Mouse (Mus musculus): ENCODE measurements at regions not wholly inside any gene's neighbourhood (a gene's known extent, or its start where the extent isn't known, plus 50 kb on each side); places are given as distances from the start of the nearest gene placed in this dataset.

GRCm38 (mm10) chr5:128550736-128551135 is 49.9 kb upstream of the Fzd10 start:
- DNase-seq (ENCODE audit: low spot score in 2 of 2) = no peak

GRCm38 (mm10) chr5:128549811-128550210 is 50.8 kb upstream of the Fzd10 start:
- no peak for DNase-seq (ENCODE audit: low spot score in 2 of 2)

DNA sequence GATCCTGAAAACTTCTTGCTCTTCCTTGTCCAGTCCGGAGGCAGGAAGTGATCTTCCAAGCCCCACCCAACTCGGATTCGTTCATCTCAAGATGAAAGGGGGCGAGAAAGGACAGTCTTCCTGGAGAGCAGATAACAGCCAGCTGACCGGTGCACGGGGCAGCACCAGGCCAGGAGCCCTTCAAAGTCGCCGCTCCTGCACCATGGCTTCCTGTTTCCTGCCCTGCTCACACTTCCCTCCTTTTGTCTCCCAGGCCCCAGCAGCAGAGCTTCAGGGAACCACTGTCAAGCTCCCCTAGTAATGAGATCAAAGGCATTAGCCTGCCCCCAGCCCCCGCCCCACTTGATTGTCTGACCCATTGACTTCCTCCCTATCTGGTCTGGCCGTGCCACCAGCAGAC is 58.6 kb upstream of the Fzd10 start:
- DNase-seq (ENCODE audit: low spot score in 2 of 2) = no peak

DNA sequence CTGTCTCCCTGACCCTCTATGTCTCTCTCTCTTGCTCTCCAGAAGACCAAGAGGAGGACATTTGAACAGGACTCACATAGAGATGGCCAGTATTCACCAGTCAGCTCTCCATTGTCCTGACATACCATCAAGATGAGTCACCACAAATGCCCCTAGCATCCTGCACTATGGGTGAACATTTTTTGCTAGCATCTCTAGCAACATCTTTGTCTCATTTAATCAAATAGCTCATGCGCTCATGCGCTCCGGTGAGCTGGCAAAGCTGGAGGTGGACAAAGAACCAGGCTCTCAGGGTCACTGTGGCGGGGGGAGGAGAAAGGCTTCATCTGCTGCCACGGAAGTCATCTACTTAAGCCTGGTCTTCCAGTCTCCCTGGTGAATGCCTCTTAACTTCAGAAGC is 62.0 kb upstream of the Fzd10 start:
- DNase-seq (ENCODE audit: low spot score in 2 of 2) = no peak

- no peak for DNase-seq (ENCODE audit: low spot score in 2 of 2)
Measured at GRCm38 (mm10) chr5:128537218-128537617, 63.4 kb upstream of the Fzd10 start.

GRCm38 (mm10) chr5:128536393-128536792 is 64.3 kb upstream of the Fzd10 start:
- DNase-seq (ENCODE audit: low spot score in 2 of 2) = no peak

- DNase-seq (ENCODE audit: low spot score in 2 of 2) = peak in 1 of 2 experiments; percentile 59
Measured at GRCm38 (mm10) chr5:128527241-128527640, 73.4 kb upstream of the Fzd10 start.

- DNase-seq (ENCODE audit: low spot score in 2 of 2) = no peak
Measured at GRCm38 (mm10) chr5:128526432-128526831, 74.2 kb upstream of the Fzd10 start.

GRCm38 (mm10) chr5:128524377-128525280 is 76.0 kb upstream of the Fzd10 start:
- DNase-seq (ENCODE audit: low spot score in 2 of 2) = peak in 1 of 2 experiments; percentile 27

DNA sequence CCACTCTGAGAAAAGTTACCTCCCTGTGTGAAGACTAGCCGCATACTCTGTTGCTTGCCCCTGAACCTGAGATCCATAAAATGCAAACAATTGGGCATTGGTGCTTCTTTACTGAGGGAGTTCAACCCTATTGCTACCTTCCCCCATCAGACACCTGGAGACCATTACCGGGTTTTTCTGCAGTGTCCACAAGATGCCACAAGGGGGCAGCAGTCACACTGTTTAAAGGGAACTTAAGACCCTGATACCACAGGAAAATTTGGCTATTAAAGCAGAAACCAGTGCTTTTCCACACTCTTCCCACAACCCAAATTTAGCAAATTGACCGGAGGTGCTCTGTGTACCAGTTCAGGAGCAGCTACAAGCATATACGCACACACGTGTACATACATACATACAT is 78.0 kb upstream of the Fzd10 start:
- DNase-seq (ENCODE audit: low spot score in 2 of 2) = peak; percentile 39 to 67

DNA sequence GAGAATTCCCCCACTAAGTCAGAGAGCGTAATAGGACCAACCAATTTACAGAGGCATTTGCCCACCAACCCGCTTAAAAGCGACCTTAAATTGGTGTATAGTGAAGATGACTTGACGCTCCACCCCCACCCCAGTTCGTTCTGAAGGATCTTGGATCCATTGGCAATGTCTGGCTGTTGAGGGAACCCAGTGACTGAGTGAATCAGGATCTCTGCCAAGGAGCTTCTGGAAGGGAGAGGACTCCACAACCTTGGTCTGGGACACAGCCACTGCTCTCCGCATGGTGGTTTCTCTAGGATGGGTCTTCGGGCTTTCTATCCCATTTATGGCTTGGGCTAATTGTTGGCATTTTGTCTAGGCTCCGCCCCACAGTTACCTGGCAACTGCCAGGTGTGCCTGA is 83.3 kb upstream of the Fzd10 start:
- no peak for DNase-seq (ENCODE audit: low spot score in 2 of 2)

- DNase-seq (ENCODE audit: low spot score in 2 of 2) = no peak
Measured at GRCm38 (mm10) chr5:128515343-128515742, 82.5 kb upstream of the Tmem132d start.

GRCm38 (mm10) chr5:128513261-128513660 is 80.4 kb upstream of the Tmem132d start:
- DNase-seq (ENCODE audit: low spot score in 2 of 2) = peak in 1 of 2 experiments; percentile 49

DNA sequence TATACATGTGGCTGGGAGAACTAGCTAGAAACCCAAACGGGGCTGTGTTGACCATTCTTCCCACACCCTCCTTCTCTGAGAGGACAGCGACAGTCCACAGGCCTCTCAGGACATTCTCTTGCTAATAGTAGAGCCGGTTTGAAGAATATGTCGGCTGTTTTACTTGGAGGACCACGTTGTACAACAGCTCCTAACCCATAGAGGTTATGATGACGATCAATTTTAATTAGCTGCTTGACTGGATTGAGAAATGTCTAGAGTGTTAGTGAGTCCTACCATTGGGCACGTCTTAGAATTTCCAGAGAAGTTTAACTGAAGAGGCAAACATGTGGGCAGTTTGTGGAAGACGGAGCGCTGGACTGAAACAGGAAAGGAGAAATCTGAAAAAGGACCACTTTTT is 79.7 kb upstream of the Tmem132d start:
- DNase-seq (ENCODE audit: low spot score in 2 of 2) = no peak

DNA sequence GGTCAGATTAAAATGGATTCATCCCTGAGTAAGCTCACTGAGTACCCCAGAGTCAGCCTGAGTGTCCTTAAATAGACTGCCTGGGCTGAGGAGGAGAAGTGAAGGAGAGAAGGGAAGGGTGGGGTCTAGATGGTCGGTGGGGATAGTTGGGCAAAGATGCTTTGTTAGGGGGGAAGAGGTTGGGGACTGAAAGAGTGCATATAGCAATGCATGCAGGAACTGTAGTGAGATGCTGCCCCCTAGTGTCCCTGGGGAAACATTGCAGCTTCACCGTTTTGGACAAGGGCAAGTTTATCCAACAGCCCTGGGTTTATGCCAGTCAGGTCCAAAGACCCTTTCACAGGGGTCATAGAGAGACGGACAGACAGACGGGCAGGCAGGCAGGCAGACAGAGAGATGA is 71.6 kb upstream of the Tmem132d start:
- peak in 1 of 2 experiments; percentile 68 for DNase-seq (ENCODE audit: low spot score in 2 of 2)

GRCm38 (mm10) chr5:128499488-128499887 is 66.6 kb upstream of the Tmem132d start:
- no peak for DNase-seq (ENCODE audit: low spot score in 2 of 2)

- DNase-seq (ENCODE audit: low spot score in 2 of 2) = peak; percentile 77 to 81
Measured at GRCm38 (mm10) chr5:128499033-128499432, 66.2 kb upstream of the Tmem132d start.

DNA sequence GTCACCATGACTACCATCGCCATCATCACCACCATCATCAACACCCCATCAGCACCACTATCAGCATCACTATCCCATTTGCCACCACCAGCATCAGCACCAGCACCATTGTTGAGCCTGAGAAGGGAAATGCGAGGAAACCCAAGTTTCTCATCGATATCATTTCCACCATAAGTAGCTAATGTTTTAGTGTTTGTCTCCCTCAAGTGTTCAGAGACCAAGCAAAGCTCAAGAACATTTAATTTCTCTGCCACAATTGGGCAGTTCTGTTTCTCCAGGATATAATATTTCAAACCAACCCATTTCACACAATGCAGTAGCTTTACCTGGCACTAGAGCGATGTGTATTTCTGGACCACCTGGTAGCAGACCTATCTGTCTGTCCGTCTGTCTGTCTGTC is 59.7 kb upstream of the Tmem132d start:
- DNase-seq (ENCODE audit: low spot score in 2 of 2) = no peak

- DNase-seq (ENCODE audit: low spot score in 2 of 2) = peak in 1 of 2 experiments; percentile 41
Measured at GRCm38 (mm10) chr5:128491155-128491554, 58.3 kb upstream of the Tmem132d start.

- no peak for DNase-seq (ENCODE audit: low spot score in 2 of 2)
Measured at GRCm38 (mm10) chr5:128488872-128489580, 56.1 kb upstream of the Tmem132d start.

DNA sequence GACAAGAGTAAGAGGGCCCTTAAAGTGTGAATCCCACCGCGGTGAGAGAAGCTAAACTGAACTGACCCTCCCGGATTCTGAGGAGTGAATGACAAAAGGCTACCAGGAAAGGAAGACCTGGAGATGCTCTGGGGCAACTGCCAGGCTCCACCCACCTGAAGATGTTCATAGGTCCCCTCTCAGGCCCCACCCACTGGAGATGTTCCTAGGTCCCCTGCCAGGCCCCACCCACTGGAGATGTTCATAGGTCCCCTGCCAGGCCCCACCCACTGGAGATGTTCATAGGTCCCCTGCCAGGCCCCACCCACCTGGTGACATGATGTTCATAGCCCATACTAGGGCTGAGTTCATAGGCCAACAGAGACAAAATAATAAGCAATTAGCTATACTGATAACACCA is 54.5 kb upstream of the Tmem132d start:
- no peak for DNase-seq (ENCODE audit: low spot score in 2 of 2)

DNA sequence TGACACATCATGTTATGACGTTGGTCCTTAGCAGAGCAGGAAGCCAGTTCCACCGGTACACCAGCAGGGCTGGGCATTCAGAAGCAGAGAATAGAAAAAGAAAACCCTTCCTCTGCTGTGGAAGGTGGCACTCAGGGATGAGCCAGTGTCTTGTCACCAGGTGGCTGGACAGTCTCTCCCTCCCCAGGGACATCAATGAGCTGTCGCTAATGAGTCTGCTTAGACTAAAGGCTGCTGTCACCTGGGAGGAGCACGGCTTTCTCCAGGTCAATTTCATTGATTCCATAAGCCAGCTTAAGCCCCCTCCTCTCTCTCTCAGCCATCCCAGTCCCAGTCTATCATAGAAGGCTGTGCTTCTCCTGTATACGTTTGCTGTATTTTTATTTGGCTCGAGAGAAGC is 51.2 kb upstream of the Tmem132d start:
- no peak for DNase-seq (ENCODE audit: low spot score in 2 of 2)

DNA sequence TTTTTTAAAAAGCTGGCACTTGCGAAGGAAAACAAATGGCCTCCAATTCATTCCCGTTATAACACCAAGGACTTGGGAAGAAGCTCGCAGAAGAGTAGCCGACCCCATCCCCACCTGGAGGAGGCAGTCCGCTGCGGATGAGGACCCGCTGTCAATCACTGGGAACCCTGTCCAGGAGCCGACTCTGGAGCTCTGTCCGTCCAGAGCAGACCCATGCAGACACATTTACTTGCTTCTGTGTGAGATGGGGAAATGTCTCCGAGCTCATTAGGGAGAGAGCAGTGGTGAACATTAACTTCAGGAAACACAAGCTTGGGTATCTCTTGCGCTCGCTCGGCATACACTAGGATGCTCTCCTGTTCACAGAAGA is 50.5 kb upstream of the Tmem132d start:
- no peak for DNase-seq (ENCODE audit: low spot score in 2 of 2)

All from cerebellum, postnatal 4 days (tissue).